Mouse (Mus musculus): ENCODE measurements around the gene Krtap4-7.
"Not testable (repeated sequence)": the region's sequence is repeated elsewhere in the genome, so short reads cannot be mapped to it uniquely, and the experiment has no call there.

DNA sequence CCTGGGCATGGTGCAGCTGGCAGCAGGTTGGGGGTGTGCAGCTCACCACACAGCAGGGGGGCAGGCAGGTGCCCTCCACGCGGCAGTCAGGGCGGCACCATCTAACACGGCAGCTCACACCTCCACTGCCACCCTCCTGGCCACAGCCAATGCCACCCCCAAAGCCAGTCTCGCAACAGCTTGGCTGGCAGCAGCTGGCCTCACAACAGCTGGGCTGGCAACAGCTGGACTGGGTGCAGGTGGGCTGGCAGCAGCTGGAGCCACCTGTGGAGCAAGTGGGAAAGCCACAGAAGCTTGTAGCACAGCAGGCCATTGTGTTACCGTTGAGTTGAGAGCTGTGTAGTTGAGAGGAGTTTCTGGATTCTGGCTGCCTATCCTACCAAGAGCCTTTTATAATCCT lies 46.1 kb downstream of the Krtap4-7 start, which contains the start of gene Krtap9-3:
- not testable (repeated sequence) for TF ChIP-seq HCFC1 (IDR thresholded peaks at IDR 0.05; ENCODE audit: borderline replicate concordance, insufficient read depth, low read length); ZC3H11A (IDR thresholded peaks at IDR 0.05; ENCODE audit: borderline replicate concordance, low read depth, low read length); MAFK (IDR thresholded peaks at IDR 0.05; ENCODE audit: insufficient read depth, low read depth, low read length); CHD2 (IDR thresholded peaks at IDR 0.05; ENCODE audit: low read depth, low read length)
